Mouse (Mus musculus) Muller cell, postnatal 12 days (primary cell): ENCODE measurements around the gene Tnrc6a.

Experiments
- DNase-seq: peaks from one replicate; pipeline ENCODE4 v3.0.0-alpha.2; 2015; ENCODE audit errors: inconsistent ontology term

The Tnrc6a gene

GRCm38 (mm10) chr7:123235449-123235848 is 111.8 kb downstream of the Tnrc6a start:
- peak; percentile 18 for DNase-seq

- DNase-seq = no peak
These were observed 114.9 kb downstream of the Tnrc6a start for GRCm38 (mm10) chr7:123238621-123239020.

- DNase-seq = no peak
These were observed 116.4 kb downstream of the Tnrc6a start for GRCm38 (mm10) chr7:123240064-123240463.

- DNase-seq = no peak
These were observed 118.6 kb downstream of the Tnrc6a start for GRCm38 (mm10) chr7:123242241-123242640.

- DNase-seq = no peak
These were observed 121.1 kb downstream of the Tnrc6a start for GRCm38 (mm10) chr7:123244833-123245232.
